Mouse (Mus musculus) T-helper 17 cell (primary cell): ENCODE results near the gene Rapgef4.

Source experiments
- in situ Hi-C, 2 experiments: fragments of 300-600 bp; cut with MboI, MseI; formaldehyde crosslinking; loops; 1 replicate in 1 of 2; 2 replicates in 1 of 2; pipeline ENCODE4 v1.15.1; 2025; ENCODE audit warnings: high pct_unique_total_duplicates in 2 of 2

Rapgef4 gene

GRCm38 (mm10) chr2:72171204-72171603 is 190.2 kb downstream of the Rapgef4 start:
- in situ Hi-C loops, result no loop called here

GRCm38 (mm10) chr2:72173010-72173409 is 192.0 kb downstream of the Rapgef4 start:
- in situ Hi-C loops, result no loop called here

GRCm38 (mm10) chr2:72173844-72174243 is 192.8 kb downstream of the Rapgef4 start:
- in situ Hi-C loops, result no loop called here

DNA sequence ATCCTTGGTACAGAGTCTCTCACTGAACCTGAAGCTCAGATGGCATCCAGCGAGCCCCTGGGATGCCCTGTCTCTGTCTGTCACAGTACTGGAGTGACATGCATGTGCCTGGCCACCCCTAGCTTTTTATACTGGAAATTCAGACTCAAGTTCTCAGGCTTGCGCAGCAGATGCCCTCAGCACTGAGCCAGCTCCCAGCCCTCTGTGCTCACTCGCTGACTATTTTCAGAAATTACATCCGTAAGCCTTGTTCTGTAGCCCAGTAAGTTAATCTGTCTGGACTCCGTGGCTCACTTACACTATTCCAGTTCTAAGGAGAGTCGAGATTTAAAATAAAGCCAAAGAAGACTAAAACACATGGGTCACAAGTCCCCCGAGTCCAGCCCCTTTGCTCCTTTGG is 194.5 kb downstream of the Rapgef4 start:
- in situ Hi-C loops, result loop anchor here in 1 of 2 experiments (5.0 kb wide), 1 partner anchor 107 kb away; no protein-coding TSS in a partner anchor

DNA sequence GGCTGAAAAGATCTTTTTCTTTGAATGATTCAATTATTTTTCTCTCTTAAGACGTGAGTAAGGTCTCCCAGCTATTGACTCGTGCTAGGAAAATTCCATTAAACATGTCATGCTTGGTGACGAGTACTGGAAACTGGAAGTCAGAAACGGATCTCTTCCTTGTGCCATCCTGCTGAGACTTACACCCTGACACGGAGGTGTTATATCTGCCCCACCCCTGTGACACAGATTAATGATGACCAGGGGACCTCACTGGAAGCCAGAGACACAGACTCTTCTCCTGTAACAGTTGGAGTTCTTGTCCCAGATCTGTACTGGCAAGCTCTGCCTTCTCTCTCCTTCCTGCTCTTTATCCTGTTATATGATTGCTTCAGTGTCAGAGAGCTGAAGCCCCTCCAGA is 194.9 kb downstream of the Rapgef4 start:
- in situ Hi-C loops, result loop anchor here in 1 of 2 experiments (5.0 kb wide), 1 partner anchor 106 kb away; no protein-coding TSS in a partner anchor

- in situ Hi-C loops, result loop anchor here in 1 of 2 experiments (5.0 kb wide), 1 partner anchor 105 kb away; no protein-coding TSS in a partner anchor
Observed at GRCm38 (mm10) chr2:72177214-72178023, 196.4 kb downstream of the Rapgef4 start.

DNA sequence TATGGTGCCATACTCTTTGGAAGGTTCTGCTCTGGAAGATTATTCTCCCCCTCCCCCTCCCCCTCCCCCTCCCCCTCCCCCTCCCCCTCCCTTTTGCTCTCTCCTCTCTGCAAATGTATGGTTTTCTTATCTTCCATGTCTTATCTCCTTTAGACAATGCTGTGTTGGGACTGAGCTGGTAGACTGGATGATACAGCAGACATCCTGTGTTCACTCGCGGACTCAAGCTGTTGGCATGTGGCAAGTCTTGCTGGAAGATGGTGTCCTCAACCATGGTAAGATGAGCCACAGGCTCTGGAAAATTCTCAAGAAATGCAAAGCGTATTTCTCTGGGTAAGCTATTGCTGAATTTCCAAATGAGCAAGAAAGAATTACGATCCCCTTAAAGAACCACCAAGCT is 197.0 kb downstream of the Rapgef4 start:
- in situ Hi-C loops, result loop anchor here in 1 of 2 experiments (5.0 kb wide), 1 partner anchor 104 kb away; no protein-coding TSS in a partner anchor

DNA sequence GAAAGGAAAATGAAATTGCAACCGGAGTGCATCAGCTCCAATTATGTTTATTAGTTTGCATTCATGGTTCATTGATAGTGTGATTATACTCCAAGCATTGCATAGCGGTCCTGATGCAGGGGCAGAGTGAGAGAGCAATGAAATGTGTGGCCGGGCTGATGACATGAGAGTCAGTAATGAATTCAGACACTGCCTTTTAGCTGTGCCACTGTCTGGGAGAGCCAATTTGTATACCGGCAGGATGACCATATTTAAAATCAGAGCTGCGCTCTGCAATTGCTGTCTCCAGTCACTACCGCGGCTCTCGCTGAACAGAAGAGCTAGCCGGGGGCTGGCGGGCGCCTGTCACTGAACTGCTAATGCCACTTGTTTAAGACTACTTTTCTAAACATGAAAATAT is 197.5 kb downstream of the Rapgef4 start:
- in situ Hi-C loops, result loop anchor here in 1 of 2 experiments (5.0 kb wide), 1 partner anchor 104 kb away; no protein-coding TSS in a partner anchor

GRCm38 (mm10) chr2:72179600-72180301 is 198.7 kb downstream of the Rapgef4 start:
- in situ Hi-C loops, result loop anchor here in 1 of 2 experiments (5.0 kb wide), 1 partner anchor 103 kb away; no protein-coding TSS in a partner anchor

GRCm38 (mm10) chr2:72181443-72181842 is 200.4 kb downstream of the Rapgef4 start:
- in situ Hi-C loops, result no loop called here

DNA sequence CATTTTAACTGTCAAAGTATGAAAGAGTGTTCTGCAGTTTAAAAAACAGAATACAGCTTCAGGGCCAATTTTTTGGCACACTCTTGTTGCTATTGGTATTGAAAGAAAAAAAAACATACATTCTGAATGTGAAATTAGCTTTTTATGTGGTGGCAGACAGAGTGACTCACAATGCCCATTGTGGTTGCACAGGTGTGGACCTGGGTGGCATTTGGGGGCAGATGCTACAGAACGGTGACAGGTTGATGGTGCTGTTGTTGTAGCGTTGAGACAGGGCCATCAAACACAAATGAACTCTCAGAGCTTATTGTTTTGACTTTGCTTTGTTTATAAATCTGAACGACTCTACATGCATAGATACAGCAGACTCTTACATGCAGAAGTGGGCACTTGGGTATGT is 202.7 kb downstream of the Rapgef4 start:
- in situ Hi-C loops, result no loop called here

DNA sequence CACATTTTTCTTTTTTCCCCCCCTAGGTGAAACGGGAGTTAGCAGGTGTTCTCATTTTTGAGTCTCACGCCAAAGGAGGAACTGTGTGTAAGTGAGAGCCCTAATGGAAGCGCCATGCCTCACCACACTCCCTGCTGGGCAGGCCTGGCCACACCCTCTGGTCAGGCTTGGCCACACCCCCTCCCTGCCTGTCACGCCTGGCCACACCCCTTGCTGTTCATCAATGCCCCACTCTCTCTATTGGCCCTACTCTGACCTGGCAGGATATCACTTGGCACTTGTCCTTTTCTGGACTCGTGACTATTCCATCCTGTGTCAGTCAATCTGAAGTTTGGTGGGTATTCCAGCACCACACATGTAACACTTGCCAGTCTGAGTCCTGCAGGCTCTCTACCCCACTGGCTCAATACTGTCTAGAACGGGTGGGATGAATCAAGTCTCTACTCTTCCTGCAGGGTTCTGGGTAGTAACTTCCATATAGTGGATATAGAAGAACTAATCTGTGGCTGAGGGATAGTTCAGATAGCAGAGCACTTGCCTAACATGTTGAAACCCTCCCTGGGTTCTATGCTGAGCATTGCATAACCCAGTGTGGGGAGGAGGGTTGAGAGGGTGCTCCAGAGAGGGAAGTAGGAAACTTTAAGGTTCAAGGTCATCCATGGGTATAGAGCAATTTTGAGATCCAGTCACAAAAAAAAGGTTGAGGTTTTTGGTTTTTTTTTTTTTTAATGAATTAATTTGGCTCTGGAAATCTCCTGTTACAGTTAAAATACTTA is 215.3 kb downstream of the Rapgef4 start:
- in situ Hi-C loops, result loop anchor here in 1 of 2 experiments (5.0 kb wide), 1 partner anchor 99 kb away; no protein-coding TSS in a partner anchor

- in situ Hi-C loops, result loop anchor here in 1 of 2 experiments (5.0 kb wide), 1 partner anchor 100 kb away; no protein-coding TSS in a partner anchor
Observed at GRCm38 (mm10) chr2:72197026-72197425, 216.0 kb downstream of the Rapgef4 start.

GRCm38 (mm10) chr2:72199451-72199850 is 218.4 kb downstream of the Rapgef4 start:
- in situ Hi-C loops, result loop anchor here in 1 of 2 experiments (5.0 kb wide), 1 partner anchor 102 kb away; no protein-coding TSS in a partner anchor

DNA sequence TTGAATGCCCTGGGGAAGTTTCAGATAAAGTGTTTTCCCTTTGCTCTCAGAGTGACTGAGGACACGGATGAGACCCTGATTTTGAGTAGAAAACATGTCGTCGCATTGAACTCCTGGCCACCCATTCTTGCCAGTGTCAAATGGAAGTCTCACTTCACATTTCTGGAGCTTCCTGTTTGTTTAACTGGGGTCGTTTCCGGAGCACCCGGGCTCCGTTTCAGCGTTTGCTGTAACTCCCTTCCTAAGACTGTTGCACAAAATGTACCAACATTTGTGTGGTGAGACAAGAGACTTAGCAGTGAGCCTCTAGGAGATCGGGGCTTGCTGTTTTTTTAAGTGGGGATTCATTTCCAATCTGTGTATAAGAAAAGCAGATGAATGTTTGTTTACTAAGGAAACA is 220.5 kb downstream of the Rapgef4 start:
- in situ Hi-C loops, result loop anchor here in 1 of 2 experiments (5.0 kb wide), 1 partner anchor 459 kb away; no protein-coding TSS in a partner anchor

- in situ Hi-C loops, result loop anchor here in 1 of 2 experiments (5.0 kb wide), 1 partner anchor 460 kb away; no protein-coding TSS in a partner anchor
Observed at GRCm38 (mm10) chr2:72202252-72202651, 221.2 kb downstream of the Rapgef4 start.

DNA sequence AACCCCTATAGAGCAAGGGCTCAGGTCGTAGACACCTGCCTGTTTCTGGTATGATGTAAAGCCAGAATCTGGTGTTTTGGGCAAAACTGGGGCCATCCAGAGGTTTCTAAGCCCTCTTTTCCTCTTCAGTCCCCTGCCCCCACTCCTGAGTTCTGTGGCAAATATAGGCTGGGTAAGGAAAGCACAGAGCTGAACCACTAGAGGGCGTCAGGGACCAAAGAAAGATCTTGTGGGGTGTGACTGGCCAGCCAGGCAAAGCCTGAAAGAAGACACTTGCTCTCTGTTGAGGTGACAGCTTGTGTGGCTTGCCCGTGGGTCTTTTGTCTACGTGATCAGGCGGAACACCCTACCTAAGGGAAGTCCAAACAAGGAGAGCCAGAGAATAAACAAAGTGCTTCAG is 222.6 kb downstream of the Rapgef4 start:
- in situ Hi-C loops, result loop anchor here in 1 of 2 experiments (5.0 kb wide), 1 partner anchor 461 kb away; no protein-coding TSS in a partner anchor

DNA sequence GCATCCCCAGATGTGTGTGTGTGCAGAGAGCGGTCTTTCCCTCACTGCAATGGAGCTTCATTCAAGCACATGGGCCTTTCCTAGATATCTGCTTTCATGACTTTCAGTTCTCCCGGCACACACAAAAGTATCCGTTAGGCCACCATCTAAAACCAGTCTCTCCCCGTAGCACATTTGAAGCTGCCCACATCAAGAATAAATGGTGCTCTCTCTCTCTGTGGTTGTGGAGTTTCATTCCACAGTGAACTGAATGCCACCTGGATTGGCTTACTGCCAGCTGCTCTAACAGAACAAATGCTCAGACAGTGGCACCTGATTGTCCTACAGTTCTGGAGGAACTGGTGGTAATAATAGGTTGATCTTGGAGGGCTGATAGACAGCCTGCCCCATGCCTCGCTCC is 224.8 kb downstream of the Rapgef4 start:
- in situ Hi-C loops, result no loop called here

DNA sequence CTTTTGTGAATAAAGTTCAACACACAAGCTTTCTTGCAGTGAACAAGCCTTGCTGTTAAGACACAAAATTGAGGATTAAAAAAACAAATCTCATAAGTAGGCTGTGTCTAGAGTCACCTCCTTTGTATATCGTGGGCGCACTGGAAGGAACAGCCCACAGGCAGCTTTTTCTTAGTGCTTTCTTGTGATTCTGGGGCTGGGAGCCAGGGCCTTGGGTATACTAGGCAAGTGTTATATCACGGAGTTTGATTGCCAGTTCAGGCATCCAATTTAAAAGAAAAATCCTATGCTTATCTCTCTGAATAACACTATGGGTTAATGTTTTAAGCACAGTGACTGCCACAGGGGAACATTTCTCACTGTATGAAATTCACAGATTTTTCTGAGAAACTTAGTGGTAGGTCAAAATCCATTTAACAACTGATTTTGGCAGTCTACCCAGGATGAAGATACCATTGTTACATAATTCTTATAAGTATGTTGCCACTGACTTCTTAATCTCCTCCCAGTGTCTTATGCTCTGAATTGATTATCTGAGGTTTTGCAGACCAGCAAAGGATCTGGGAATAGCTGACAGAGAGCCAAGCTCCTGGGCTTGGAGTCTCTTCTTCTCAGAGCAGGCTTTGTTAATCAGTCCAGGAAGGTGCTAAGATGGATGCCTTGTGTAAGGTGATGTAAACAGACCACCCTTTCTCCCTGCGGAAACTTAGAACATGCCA is 225.6 kb downstream of the Rapgef4 start:
- in situ Hi-C loops, result no loop called here

DNA sequence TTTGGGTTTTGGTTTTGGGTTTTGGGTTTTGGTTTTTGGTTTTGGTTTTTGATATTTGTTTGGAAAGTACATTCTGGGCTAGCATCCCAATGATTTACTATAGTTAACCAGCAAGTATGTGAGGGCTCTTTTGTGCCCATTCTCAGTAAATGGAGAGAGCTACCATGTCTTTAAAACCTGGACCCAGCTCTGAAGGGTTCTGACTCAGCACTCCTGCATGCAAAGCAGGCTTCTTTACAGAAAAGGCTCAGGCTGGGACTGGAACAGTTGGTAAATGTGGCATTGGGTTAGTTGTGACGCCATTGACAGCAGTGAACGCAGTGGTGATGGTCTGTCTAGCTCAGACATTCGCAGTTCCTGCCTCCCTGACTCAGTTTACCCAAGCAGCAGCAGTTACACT is 236.3 kb downstream of the Rapgef4 start:
- in situ Hi-C loops, result no loop called here
